Mouse (Mus musculus) kidney, postnatal 0 days (tissue): ENCODE results near the gene Atg7. TPM values are rescaled to one million over a fixed set of nuclear protein-coding genes. Genes with fewer than 3 reads are reported as not detected.

Experiments
- ATAC-seq: fragments of 200-750 bp; cut with Nextera tagmentation; replicated peaks from 2 replicates; pipeline ENCODE4 v1.8.0; 2017; ENCODE audit warnings: low read depth, moderate number of reproducible peaks, moderate TSS enrichment, moderate library complexity; ENCODE audit not compliant: low FRiP score
- DNase-seq: peaks from one replicate; pipeline ENCODE4 v3.0.0-alpha.2; 2016; ENCODE audit warnings: low spot score
- H3K27ac ChIP-seq: fragments of 300-500 bp; sonication (generic); 2 replicates; pipeline ENCODE4 v1.5.1; 2014; ENCODE audit warnings: mild to moderate bottlenecking
- H3K27me3 ChIP-seq: fragments of 300-500 bp; sonication (generic); 2 replicates; pipeline ENCODE4 v1.6.1; 2014; ENCODE audit warnings: low read length, mixed read lengths; ENCODE audit not compliant: insufficient read depth
- H3K36me3 ChIP-seq: fragments of 300-500 bp; sonication (generic); 2 replicates; pipeline ENCODE4 v1.6.1; 2014; ENCODE audit warnings: low read length, mixed read lengths; ENCODE audit not compliant: insufficient read depth
- H3K4me1 ChIP-seq: fragments of 300-500 bp; sonication (generic); replicated peaks from 2 replicates; pipeline ENCODE4 v1.6.1; 2014; ENCODE audit warnings: antibody characterized with exemption, low read length, mixed read lengths; ENCODE audit not compliant: insufficient read depth
- H3K4me2 ChIP-seq: fragments of 300-500 bp; sonication (generic); 2 replicates; pipeline ENCODE4 v1.6.1; 2014; ENCODE audit warnings: mild to moderate bottlenecking, low read length, moderate library complexity, mixed read lengths
- H3K4me3 ChIP-seq: fragments of 300-500 bp; sonication (generic); replicated peaks from 2 replicates; pipeline ENCODE4 v1.5.1; 2014; ENCODE audit warnings: low read depth, low read length
- H3K9ac ChIP-seq: fragments of 300-500 bp; sonication (generic); 2 replicates; pipeline ENCODE4 v1.6.1; 2014; ENCODE audit warnings: low read depth, low read length
- H3K9me3 ChIP-seq: fragments of 300-500 bp; sonication (generic); replicated peaks from 2 replicates; pipeline ENCODE4 v1.6.1; 2016; ENCODE audit warnings: low read length, inconsistent platforms, mixed read lengths
- CTCF ChIP-seq: IDR thresholded peaks from 2 replicates; pipeline ENCODE4 v1.5.1; 2016; ENCODE audit warnings: antibody characterized with exemption, low read depth, mild to moderate bottlenecking, moderate library complexity
- WGBS: fragments of 180-500 bp; shearing (Covaris S2); extraction: QIAGEN DNeasy Blood & Tissue Kit; methylation state at CpG from one replicate; pipeline ENCODE4 v1.1.7; 2014; 5-methylcytosine and 5-hydroxymethylcytosine counted together
- polyA plus RNA-seq: library from polyadenylated mRNA; unstranded; fragments of >200 nt; fragmentation: Nextera tagmentation; extraction: Ambion mirVana; gene quantifications from 2 replicates; pipeline ENCODE4 v1.2.1, GENCODE M21; 2015

The Atg7 gene
- polyA plus RNA-seq, 1 experiment from 2014 or later, result 19.7 TPM

GRCm38 (mm10) chr6:114781415-114782240 lies 138.7 kb downstream of the Atg7 start:
- Histone ChIP-seq H3K27ac (0 out of 2 replicates have a peak overlapping the region, but pooled peaks have one; percentile 31), H3K9ac (no peak overlapping the region), H3K36me3 (no peaks in the 10 kb centered on the region), H3K9me3 (no peaks in the 10 kb centered on the region), H3K4me2 (no peak overlapping the region), H3K27me3 (no peaks in the 10 kb centered on the region), H3K4me1 (0 out of 2 replicates have a peak, but pooled peaks cover 9% of the 10 kb centered on the region), H3K4me3 (no peak overlapping the region)
- no peak for TF ChIP-seq CTCF
- peak; percentile 63 for DNase-seq
- WGBS, result 33% methylated on average over 11 of the region's 11 CpGs
- ATAC-seq, result no peak

GRCm38 (mm10) chr6:114782486-114782885 lies 139.6 kb downstream of the Atg7 start:
- H3K9me3 ChIP-seq, result no peaks in the 10 kb centered on the region
- ATAC-seq (no peak), DNase-seq (peak; percentile 55)
- H3K9ac ChIP-seq, result no peak overlapping the region
- no peak overlapping the region for H3K4me3 ChIP-seq
- no peaks in the 10 kb centered on the region for H3K27me3 ChIP-seq
- 43% methylated on average over 7 of the region's 7 CpGs for WGBS
- no peak overlapping the region for H3K4me2 ChIP-seq
- H3K4me1 ChIP-seq, result 0 out of 2 replicates have a peak, but pooled peaks cover 9% of the 10 kb centered on the region
- TF ChIP-seq CTCF, result no peak
- H3K36me3 ChIP-seq, result no peaks in the 10 kb centered on the region
- H3K27ac ChIP-seq, result no peak overlapping the region

- no peak for DNase-seq
- no peak for TF ChIP-seq CTCF
- H3K4me3 ChIP-seq, result no peak overlapping the region
- H3K36me3 ChIP-seq, result no peaks in the 10 kb centered on the region
- no peak overlapping the region for H3K9ac ChIP-seq
- no peak overlapping the region for H3K27ac ChIP-seq
- WGBS, result 62% methylated on average over 3 of the region's 3 CpGs
- H3K27me3 ChIP-seq, result no peaks in the 10 kb centered on the region
- H3K4me1 ChIP-seq, result 0 out of 2 replicates have a peak, but pooled peaks cover 3% of the 10 kb centered on the region
- H3K4me2 ChIP-seq, result no peak overlapping the region
- no peak for ATAC-seq
- H3K9me3 ChIP-seq, result no peaks in the 10 kb centered on the region
Observed at GRCm38 (mm10) chr6:114786461-114786860, 143.6 kb downstream of the Atg7 start.

DNA sequence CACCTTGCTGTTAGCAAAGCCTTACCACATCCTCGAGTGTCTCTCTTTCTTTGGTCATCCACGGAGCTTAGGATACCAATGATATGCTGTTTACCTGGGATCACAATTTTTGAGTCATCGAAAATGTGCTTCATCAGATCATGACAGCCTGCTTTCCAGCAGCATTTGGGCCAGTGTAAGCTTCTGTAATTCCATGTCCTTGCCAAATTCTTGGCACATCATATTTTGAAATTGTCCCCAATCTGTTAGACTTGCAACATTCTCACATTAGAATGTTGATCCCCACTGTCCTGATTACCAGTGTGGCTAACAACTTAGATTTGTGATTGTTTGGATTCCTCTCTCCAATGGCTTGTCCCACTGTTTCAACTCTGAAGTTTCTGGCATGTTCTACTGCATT lies 144.7 kb downstream of the Atg7 start:
- ATAC-seq (no peak), DNase-seq (no peak)
- no peak overlapping the region for H3K9ac ChIP-seq
- H3K4me2 ChIP-seq, result no peak overlapping the region
- H3K4me3 ChIP-seq, result no peak overlapping the region
- H3K27me3 ChIP-seq, result no peaks in the 10 kb centered on the region
- H3K36me3 ChIP-seq, result no peaks in the 10 kb centered on the region
- no peak overlapping the region for H3K27ac ChIP-seq
- no peaks in the 10 kb centered on the region for H3K9me3 ChIP-seq
- 0 out of 2 replicates have a peak, but pooled peaks cover 2% of the 10 kb centered on the region for H3K4me1 ChIP-seq
- no peak for TF ChIP-seq CTCF
- 72% methylated on average over 3 of the region's 3 CpGs for WGBS

DNA sequence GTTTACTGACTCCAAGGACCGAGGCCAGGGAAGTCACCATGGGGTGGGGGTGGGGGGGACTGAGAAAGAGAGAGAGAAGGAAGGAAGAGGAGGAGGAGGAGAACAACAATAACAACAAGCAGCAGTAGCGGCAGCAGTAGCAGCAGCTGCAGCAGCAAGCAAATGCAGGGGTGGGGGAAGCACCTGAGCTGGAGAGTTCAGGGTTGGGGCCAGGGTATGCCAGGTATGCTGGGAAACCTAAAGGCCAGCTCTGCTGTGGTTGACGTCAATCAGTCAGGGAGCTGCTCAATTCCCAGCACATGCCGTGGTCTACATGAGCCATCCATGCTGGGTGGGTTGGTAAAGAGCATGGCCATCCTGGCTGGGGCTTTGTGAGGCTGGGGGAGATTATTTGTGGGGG lies 145.8 kb downstream of the Atg7 start:
- TF ChIP-seq CTCF, result no peak
- no peaks in the 10 kb centered on the region for H3K4me1 ChIP-seq
- H3K4me2 ChIP-seq, result no peak overlapping the region
- ATAC-seq, result no peak
- H3K9me3 ChIP-seq, result no peaks in the 10 kb centered on the region
- no peak for DNase-seq
- no peaks in the 10 kb centered on the region for H3K36me3 ChIP-seq
- no peak overlapping the region for H3K27ac ChIP-seq
- WGBS, result 76% methylated on average over 4 of the region's 4 CpGs
- H3K4me3 ChIP-seq, result no peak overlapping the region
- H3K9ac ChIP-seq, result no peak overlapping the region
- no peaks in the 10 kb centered on the region for H3K27me3 ChIP-seq

DNA sequence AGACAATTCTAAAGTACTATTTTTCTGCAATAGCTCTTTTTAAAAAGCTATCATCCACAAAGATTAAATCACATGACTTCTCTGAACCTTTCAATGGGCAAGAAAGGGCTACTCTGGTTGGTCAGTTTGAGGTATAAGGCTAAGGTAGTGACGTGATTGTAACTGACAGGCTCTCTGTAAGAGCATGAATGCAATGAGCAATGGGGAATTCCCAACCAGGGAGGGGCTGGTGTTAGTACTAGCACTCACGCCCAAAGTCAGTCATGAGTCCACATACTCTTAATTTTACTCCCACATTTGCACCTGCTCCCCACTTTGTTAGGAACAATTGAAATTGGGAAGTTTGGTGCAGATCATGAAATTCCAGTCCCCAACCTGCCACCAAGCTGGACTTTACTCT lies 147.2 kb downstream of the Atg7 start:
- Histone ChIP-seq H3K9me3 (no peaks in the 10 kb centered on the region), H3K36me3 (no peaks in the 10 kb centered on the region), H3K27ac (no peak overlapping the region), H3K4me1 (no peaks in the 10 kb centered on the region), H3K4me2 (no peak overlapping the region), H3K27me3 (no peaks in the 10 kb centered on the region), H3K9ac (no peak overlapping the region), H3K4me3 (no peak overlapping the region)
- 85% methylated on average over 2 of the region's 2 CpGs for WGBS
- TF ChIP-seq CTCF, result no peak
- DNase-seq (no peak), ATAC-seq (no peak)
